Mouse (Mus musculus): ENCODE results near the gene Tstd1. TPM values are rescaled to one million over a fixed set of nuclear protein-coding genes. Genes with fewer than 3 reads are reported as not detected.

Gene Tstd1
- total RNA-seq (2014; rRNA removed) = not detected in 2 replicates
- 3.1 and 3.9 TPM in 2 replicates for polyA plus RNA-seq (2015; fragmentation: Nextera tagmentation; extraction: Ambion mirVana)

DNA sequence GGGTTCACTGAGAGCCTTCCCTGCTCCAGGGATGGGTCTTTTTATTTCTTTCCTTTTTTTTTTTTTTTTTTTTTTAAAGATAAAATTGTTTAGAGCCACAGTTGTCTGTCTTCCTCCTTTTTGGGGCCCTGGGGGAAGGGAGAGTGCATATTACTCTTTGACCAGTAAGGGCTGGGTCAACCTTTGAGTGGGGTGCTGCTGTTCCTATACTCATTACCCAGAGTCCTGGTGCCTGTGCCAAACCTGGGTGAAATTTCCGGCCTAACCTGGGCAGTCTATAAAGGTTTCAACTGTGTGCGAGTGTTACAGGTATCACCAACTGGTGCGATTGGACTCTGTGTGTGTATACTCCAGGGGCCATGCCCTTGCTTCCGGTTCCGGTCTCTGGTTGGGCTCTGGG, at the start of gene Tstd1:
Gene Tstd1 (plus strand): TSS at position 213 of the 400 bp plus-strand sequence.
- no peaks in the 10 kb centered on the region for H3K4me1 ChIP-seq (ENCODE audit: insufficient read depth, low read length)
- DNase-seq (ENCODE audit: low spot score) = no peak
- H3K9me3 ChIP-seq (ENCODE audit: low read length) = no peaks in the 10 kb centered on the region
- 86% methylated on average over 5 of the region's 5 CpGs for WGBS
- no peak within 1 kb of the TSS for H3K9ac ChIP-seq (replicated peaks; ENCODE audit: low read length, poor library complexity, severe bottlenecking)
- H3K27ac ChIP-seq (ENCODE audit: low read depth, low read length) = no peak within 1 kb of the TSS
- ATAC-seq (ENCODE audit: low FRiP score) = no peak
- no peak within 1 kb of the TSS for H3K4me3 ChIP-seq (ENCODE audit: low read depth, low read length)
- H3K27me3 ChIP-seq (ENCODE audit: insufficient read depth, low read length) = no peaks in the 10 kb centered on the region
- peaks cover 36% of the 10 kb centered on the region for H3K36me3 ChIP-seq (ENCODE audit: insufficient read depth, low read length)
- TF ChIP-seq CTCF (IDR thresholded peaks at IDR 0.05) = no peak
- no peak within 1 kb of the TSS for H3K4me2 ChIP-seq (ENCODE audit: low read depth, low read length, poor library complexity, severe bottlenecking)

DNA sequence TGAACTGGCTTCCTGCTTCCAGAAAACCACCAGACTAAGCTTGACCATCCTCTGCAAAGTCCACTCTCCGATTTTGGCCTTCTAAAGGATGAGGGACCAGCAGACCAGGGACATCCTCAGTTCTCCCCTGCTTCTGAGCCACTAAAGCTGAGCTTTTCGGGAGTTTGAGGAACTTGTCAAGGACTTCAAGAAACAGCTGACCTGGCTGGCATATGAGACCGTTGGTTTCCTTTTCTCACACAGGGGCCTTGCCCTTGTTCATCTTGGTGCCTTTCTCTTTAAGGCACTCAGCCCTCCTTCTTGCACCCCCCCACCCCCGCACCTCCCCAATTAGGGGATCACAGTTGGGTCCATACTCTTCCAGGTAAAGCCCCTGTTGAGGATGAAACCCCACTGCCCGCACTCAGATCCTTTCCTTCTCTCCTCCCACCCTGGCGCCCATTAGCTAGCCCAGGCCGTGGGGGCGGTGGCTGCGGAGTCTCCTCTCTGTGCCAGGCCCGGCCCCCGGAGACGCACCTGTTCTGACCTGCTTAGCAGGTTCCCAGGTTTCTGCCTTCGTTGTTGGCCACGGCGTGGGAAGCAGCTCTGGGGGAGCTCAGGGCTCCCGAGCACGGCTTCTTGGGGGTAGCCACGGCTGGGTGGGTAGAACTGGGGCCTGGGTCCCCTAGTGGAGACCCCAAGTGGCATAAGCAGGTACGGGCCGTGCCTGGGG, 48.7 kb upstream of the Tstd1 start, which contains the start of gene Nectin4:
Gene Nectin4 (plus strand): TSS at position 255 of the 712 bp plus-strand sequence.
- ATAC-seq (ENCODE audit: low FRiP score) = no peak
- Histone ChIP-seq H3K9ac (replicated peaks; ENCODE audit: low read length, poor library complexity, severe bottlenecking) (no peak within 1 kb of the TSS), H3K4me3 (ENCODE audit: low read depth, low read length) (no peak within 1 kb of the TSS), H3K27me3 (ENCODE audit: insufficient read depth, low read length) (no peaks in the 10 kb centered on the region; the same call in 1 of the 2 replicates), H3K9me3 (ENCODE audit: low read length) (no peaks in the 10 kb centered on the region), H3K4me1 (ENCODE audit: insufficient read depth, low read length) (no peaks in the 10 kb centered on the region), H3K4me2 (ENCODE audit: low read depth, low read length, poor library complexity, severe bottlenecking) (no peak within 1 kb of the TSS), H3K27ac (ENCODE audit: low read depth, low read length) (no peak within 1 kb of the TSS), H3K36me3 (ENCODE audit: insufficient read depth, low read length) (no peaks in the 10 kb centered on the region)
- no peak for DNase-seq (ENCODE audit: low spot score)
- TF ChIP-seq CTCF (IDR thresholded peaks at IDR 0.05) = no peak
- 36% methylated on average over 20 of the region's 20 CpGs for WGBS

DNA sequence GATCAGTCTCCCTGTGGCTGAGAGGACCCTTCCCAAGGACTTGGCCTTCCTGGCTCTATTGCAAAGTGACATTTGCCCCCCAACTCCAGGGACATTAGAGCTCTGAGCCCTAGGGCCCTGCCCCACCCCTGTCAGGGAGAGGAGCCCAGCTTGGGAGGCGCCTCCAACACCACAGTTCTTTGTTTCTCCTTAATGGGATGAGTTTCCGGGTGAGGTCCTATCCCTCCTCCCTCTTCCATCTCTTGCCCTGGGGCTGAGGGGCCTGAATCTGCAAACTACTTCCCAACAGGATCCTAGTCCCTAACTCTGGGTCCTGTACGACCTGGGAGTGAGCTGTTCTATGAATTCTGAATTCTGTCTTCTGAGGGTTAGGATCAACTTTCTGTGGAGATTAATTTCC, 45.8 kb upstream of the Tstd1 start:
- Histone ChIP-seq H3K9ac (replicated peaks; ENCODE audit: low read length, poor library complexity, severe bottlenecking) (no peak overlapping the region), H3K27ac (ENCODE audit: low read depth, low read length) (no peak overlapping the region), H3K4me2 (ENCODE audit: low read depth, low read length, poor library complexity, severe bottlenecking) (no peak overlapping the region), H3K27me3 (ENCODE audit: insufficient read depth, low read length) (no peaks in the 10 kb centered on the region; the same call in 1 of the 2 replicates), H3K9me3 (ENCODE audit: low read length) (no peaks in the 10 kb centered on the region), H3K36me3 (ENCODE audit: insufficient read depth, low read length) (no peaks in the 10 kb centered on the region), H3K4me3 (ENCODE audit: low read depth, low read length) (no peak overlapping the region), H3K4me1 (ENCODE audit: insufficient read depth, low read length) (no peaks in the 10 kb centered on the region)
- TF ChIP-seq CTCF (IDR thresholded peaks at IDR 0.05) = no peak
- no peak for DNase-seq (ENCODE audit: low spot score)
- no peak for ATAC-seq (ENCODE audit: low FRiP score)
- 53% methylated on average over 3 of the region's 3 CpGs for WGBS

DNA sequence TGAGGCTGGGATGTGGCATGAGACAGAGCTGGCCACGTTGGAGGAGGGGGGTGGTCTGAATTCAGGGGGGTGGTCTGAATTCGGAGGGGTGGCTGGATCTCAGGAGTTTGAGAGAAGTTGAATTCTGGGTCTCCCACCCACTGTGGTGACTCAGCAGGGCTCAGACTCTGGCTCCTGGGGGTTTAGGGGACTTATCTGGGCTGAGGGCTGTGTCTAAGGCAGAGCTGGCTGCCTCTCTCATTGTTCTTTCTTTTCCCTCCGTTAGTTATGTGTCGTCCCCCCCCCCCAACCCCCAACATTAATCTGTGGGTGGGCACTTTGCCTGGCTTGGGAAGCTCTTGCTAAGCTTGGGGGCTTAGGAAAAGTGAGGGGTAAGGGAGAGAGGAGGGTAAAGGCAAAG, 44.7 kb upstream of the Tstd1 start:
- H3K9me3 ChIP-seq (ENCODE audit: low read length) = no peaks in the 10 kb centered on the region
- H3K9ac ChIP-seq (replicated peaks; ENCODE audit: low read length, poor library complexity, severe bottlenecking) = no peak overlapping the region
- no peaks in the 10 kb centered on the region for H3K4me1 ChIP-seq (ENCODE audit: insufficient read depth, low read length)
- no peak overlapping the region for H3K4me3 ChIP-seq (ENCODE audit: low read depth, low read length)
- no peak overlapping the region for H3K27ac ChIP-seq (ENCODE audit: low read depth, low read length)
- DNase-seq (ENCODE audit: low spot score) = no peak
- TF ChIP-seq CTCF (IDR thresholded peaks at IDR 0.05) = no peak
- WGBS = 0% methylated on average over 4 of the region's 4 CpGs
- H3K4me2 ChIP-seq (ENCODE audit: low read depth, low read length, poor library complexity, severe bottlenecking) = no peak overlapping the region
- H3K36me3 ChIP-seq (ENCODE audit: insufficient read depth, low read length) = no peaks in the 10 kb centered on the region
- no peaks in the 10 kb centered on the region; the same call in 1 of the 2 replicates for H3K27me3 ChIP-seq (ENCODE audit: insufficient read depth, low read length)
- no peak for ATAC-seq (ENCODE audit: low FRiP score)

DNA sequence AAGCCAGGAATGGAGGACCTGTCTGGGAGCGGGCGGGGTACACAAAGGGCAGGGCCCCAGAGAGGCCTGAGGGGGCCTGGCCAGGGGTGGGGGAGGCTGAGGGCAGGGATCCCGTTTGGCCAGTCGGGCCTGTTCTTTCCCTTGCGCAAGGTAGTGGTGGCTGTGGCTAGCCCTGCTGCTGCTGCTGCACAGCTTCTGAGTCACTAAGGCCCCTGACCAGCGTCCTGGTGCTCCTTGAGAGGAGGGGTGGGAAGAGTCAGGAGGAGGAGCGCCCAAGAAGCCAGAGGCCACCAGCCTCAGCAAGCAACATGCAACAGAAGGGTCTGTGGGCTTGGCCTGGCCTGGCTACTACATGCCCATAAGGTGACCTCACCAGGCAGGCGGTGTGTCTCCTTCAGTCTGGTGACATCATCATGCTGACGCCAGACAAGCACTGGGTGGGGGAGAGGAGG, 43.0 kb upstream of the Tstd1 start:
- 57% methylated on average over 9 of the region's 9 CpGs for WGBS
- DNase-seq (ENCODE audit: low spot score) = no peak
- Histone ChIP-seq H3K4me1 (ENCODE audit: insufficient read depth, low read length) (no peaks in the 10 kb centered on the region), H3K36me3 (ENCODE audit: insufficient read depth, low read length) (no peaks in the 10 kb centered on the region), H3K4me2 (ENCODE audit: low read depth, low read length, poor library complexity, severe bottlenecking) (no peak overlapping the region), H3K27ac (ENCODE audit: low read depth, low read length) (no peak overlapping the region), H3K9me3 (ENCODE audit: low read length) (no peaks in the 10 kb centered on the region), H3K4me3 (ENCODE audit: low read depth, low read length) (no peak overlapping the region), H3K27me3 (ENCODE audit: insufficient read depth, low read length) (no peaks in the 10 kb centered on the region; the same call in 1 of the 2 replicates), H3K9ac (replicated peaks; ENCODE audit: low read length, poor library complexity, severe bottlenecking) (no peak overlapping the region)
- no peak for ATAC-seq (ENCODE audit: low FRiP score)
- TF ChIP-seq CTCF (IDR thresholded peaks at IDR 0.05) = no peak

DNA sequence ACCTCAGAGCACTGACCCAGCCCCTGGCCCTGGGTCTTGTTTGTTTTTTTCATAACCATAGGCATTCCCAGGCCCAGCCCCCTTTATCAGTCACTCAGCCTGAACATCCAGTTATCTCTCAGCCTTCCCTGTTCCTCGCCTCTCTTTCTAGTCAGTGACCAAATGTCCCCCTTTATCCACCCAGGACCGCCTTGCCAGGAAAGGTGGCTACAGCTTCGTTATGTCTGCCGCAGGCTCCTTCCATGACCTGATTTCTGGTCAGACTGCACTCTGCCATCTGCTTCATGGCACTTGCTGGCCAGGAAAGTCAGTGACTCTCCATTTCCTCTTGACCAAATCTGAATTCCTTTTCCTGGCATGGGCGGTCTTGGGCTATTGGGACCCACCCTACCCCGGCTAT, 40.4 kb upstream of the Tstd1 start:
- H3K4me2 ChIP-seq (ENCODE audit: low read depth, low read length, poor library complexity, severe bottlenecking) = no peak overlapping the region
- H3K27me3 ChIP-seq (ENCODE audit: insufficient read depth, low read length) = no peaks in the 10 kb centered on the region
- H3K36me3 ChIP-seq (ENCODE audit: insufficient read depth, low read length) = no peaks in the 10 kb centered on the region
- H3K4me1 ChIP-seq (ENCODE audit: insufficient read depth, low read length) = no peaks in the 10 kb centered on the region
- H3K27ac ChIP-seq (ENCODE audit: low read depth, low read length) = no peak overlapping the region
- no peak for TF ChIP-seq CTCF (IDR thresholded peaks at IDR 0.05)
- H3K9ac ChIP-seq (replicated peaks; ENCODE audit: low read length, poor library complexity, severe bottlenecking) = no peak overlapping the region
- ATAC-seq (ENCODE audit: low FRiP score) = no peak
- DNase-seq (ENCODE audit: low spot score) = no peak
- 95% methylated on average over 6 of the region's 6 CpGs for WGBS
- no peaks in the 10 kb centered on the region for H3K9me3 ChIP-seq (ENCODE audit: low read length)
- H3K4me3 ChIP-seq (ENCODE audit: low read depth, low read length) = no peak overlapping the region

Measured in midbrain, postnatal 0 days (tissue).